Mouse (Mus musculus): ENCODE measurements around the gene Parm1. TPM values are rescaled to one million over a fixed set of nuclear protein-coding genes. Genes with fewer than 3 reads are reported as not detected.

Parm1 gene
- polyA plus RNA-seq, 1 experiment from 2014 or later = 9.6 TPM

GRCm38 (mm10) chr5:91561394-91561793 is 44.0 kb downstream of the Parm1 start:
- H3K27me3 ChIP-seq (replicated peaks; ENCODE audit: control insufficient read depth, insufficient read depth, low read length) = no peaks in the 10 kb centered on the region
- no peaks in the 10 kb centered on the region for H3K9me3 ChIP-seq (ENCODE audit: control insufficient read depth, low read length)
- no peak overlapping the region for H3K9ac ChIP-seq (ENCODE audit: low read depth, low read length)
- WGBS = 83% methylated on average over 3 of the region's 3 CpGs
- no peaks in the 10 kb centered on the region for H3K4me1 ChIP-seq (replicated peaks; ENCODE audit: control insufficient read depth, insufficient read depth, low read length)
- DNase-seq (ENCODE audit: low spot score) (no peak), ATAC-seq (replicated peaks; ENCODE audit: low FRiP score) (no peak)
- no peaks in the 10 kb centered on the region for H3K36me3 ChIP-seq (ENCODE audit: control insufficient read depth, insufficient read depth, low read length)
- no peak overlapping the region for H3K4me3 ChIP-seq (ENCODE audit: low read depth, low read length)
- no peak overlapping the region for H3K27ac ChIP-seq (ENCODE audit: low read depth, low read length)
- no peak overlapping the region for H3K4me2 ChIP-seq

- Histone ChIP-seq H3K4me2 (no peak overlapping the region), H3K9me3 (ENCODE audit: control insufficient read depth, low read length) (no peaks in the 10 kb centered on the region), H3K36me3 (ENCODE audit: control insufficient read depth, insufficient read depth, low read length) (no peaks in the 10 kb centered on the region), H3K27me3 (replicated peaks; ENCODE audit: control insufficient read depth, insufficient read depth, low read length) (no peaks in the 10 kb centered on the region), H3K27ac (ENCODE audit: low read depth, low read length) (no peak overlapping the region), H3K4me3 (ENCODE audit: low read depth, low read length) (no peak overlapping the region), H3K4me1 (replicated peaks; ENCODE audit: control insufficient read depth, insufficient read depth, low read length) (no peaks in the 10 kb centered on the region), H3K9ac (ENCODE audit: low read depth, low read length) (no peak overlapping the region)
- DNase-seq (ENCODE audit: low spot score) (no peak), ATAC-seq (replicated peaks; ENCODE audit: low FRiP score) (no peak)
- WGBS = 77% methylated on average over 7 of the region's 7 CpGs
These were observed 45.1 kb downstream of the Parm1 start for GRCm38 (mm10) chr5:91562486-91562885.

GRCm38 (mm10) chr5:91564054-91564453 is 46.6 kb downstream of the Parm1 start:
- Histone ChIP-seq H3K36me3 (ENCODE audit: control insufficient read depth, insufficient read depth, low read length) (no peaks in the 10 kb centered on the region), H3K4me3 (ENCODE audit: low read depth, low read length) (no peak overlapping the region), H3K9ac (ENCODE audit: low read depth, low read length) (no peak overlapping the region), H3K27ac (ENCODE audit: low read depth, low read length) (no peak overlapping the region), H3K9me3 (ENCODE audit: control insufficient read depth, low read length) (no peaks in the 10 kb centered on the region), H3K4me1 (replicated peaks; ENCODE audit: control insufficient read depth, insufficient read depth, low read length) (no peaks in the 10 kb centered on the region), H3K27me3 (replicated peaks; ENCODE audit: control insufficient read depth, insufficient read depth, low read length) (no peaks in the 10 kb centered on the region), H3K4me2 (no peak overlapping the region)
- WGBS = 71% methylated on average over 3 of the region's 3 CpGs
- DNase-seq (ENCODE audit: low spot score) (no peak), ATAC-seq (replicated peaks; ENCODE audit: low FRiP score) (no peak)

GRCm38 (mm10) chr5:91565458-91565857 is 48.0 kb downstream of the Parm1 start:
- Histone ChIP-seq H3K4me1 (replicated peaks; ENCODE audit: control insufficient read depth, insufficient read depth, low read length) (no peaks in the 10 kb centered on the region), H3K9me3 (ENCODE audit: control insufficient read depth, low read length) (no peaks in the 10 kb centered on the region), H3K36me3 (ENCODE audit: control insufficient read depth, insufficient read depth, low read length) (no peaks in the 10 kb centered on the region), H3K4me3 (ENCODE audit: low read depth, low read length) (no peak overlapping the region), H3K27me3 (replicated peaks; ENCODE audit: control insufficient read depth, insufficient read depth, low read length) (no peaks in the 10 kb centered on the region), H3K9ac (ENCODE audit: low read depth, low read length) (no peak overlapping the region), H3K4me2 (no peak overlapping the region), H3K27ac (ENCODE audit: low read depth, low read length) (no peak overlapping the region)
- no peak for ATAC-seq (replicated peaks; ENCODE audit: low FRiP score)
- no peak for DNase-seq (ENCODE audit: low spot score)
- WGBS = 86% methylated on average over 3 of the region's 3 CpGs

DNA sequence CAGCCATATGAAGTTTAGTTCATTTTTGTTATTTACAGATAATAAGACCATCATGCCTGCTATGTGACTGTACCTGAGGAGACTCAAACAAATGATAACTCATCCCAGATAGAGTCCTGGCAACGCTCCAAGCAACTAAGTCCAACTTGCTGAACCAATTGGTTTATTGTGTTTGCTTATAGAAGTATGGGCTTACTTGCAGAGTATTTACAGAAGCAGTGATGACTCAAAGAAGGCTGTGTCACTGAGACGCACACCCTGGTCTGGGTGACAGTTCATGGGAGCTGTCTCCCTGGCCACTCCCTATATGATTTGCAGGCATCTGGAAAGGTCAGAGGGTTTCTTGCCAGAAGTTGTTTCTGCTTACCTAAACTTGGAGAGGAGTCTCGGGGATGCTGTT is 49.2 kb downstream of the Parm1 start:
- no peak for DNase-seq (ENCODE audit: low spot score)
- 65% methylated on average over 3 of the region's 3 CpGs for WGBS
- Histone ChIP-seq H3K36me3 (ENCODE audit: control insufficient read depth, insufficient read depth, low read length) (no peaks in the 10 kb centered on the region), H3K27ac (ENCODE audit: low read depth, low read length) (no peak overlapping the region), H3K27me3 (replicated peaks; ENCODE audit: control insufficient read depth, insufficient read depth, low read length) (no peaks in the 10 kb centered on the region), H3K9ac (ENCODE audit: low read depth, low read length) (no peak overlapping the region), H3K4me2 (no peak overlapping the region), H3K4me1 (replicated peaks; ENCODE audit: control insufficient read depth, insufficient read depth, low read length) (no peaks in the 10 kb centered on the region), H3K4me3 (ENCODE audit: low read depth, low read length) (no peak overlapping the region), H3K9me3 (ENCODE audit: control insufficient read depth, low read length) (no peaks in the 10 kb centered on the region)
- ATAC-seq (replicated peaks; ENCODE audit: low FRiP score) = no peak

DNA sequence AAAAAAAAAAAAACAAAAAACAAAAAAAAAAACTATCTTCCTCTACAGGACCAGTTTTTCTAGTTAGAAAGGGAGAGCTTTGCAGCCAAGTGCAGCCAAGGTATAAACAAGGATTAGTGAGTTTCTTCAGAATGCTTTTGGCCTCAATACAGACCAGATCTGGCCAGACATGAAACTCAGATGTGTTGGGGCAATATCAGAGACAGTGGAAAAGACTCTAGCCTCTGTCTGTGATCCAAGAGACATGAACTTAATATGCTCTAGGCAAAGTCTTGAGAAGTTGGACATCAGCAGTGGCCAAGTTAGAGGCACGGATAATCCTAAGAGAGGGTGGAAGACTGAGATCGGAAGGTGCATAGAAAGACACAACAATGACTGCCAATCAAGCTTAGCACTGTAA is 56.8 kb downstream of the Parm1 start:
- no peak overlapping the region for H3K4me2 ChIP-seq
- ATAC-seq (replicated peaks; ENCODE audit: low FRiP score) = no peak
- no peaks in the 10 kb centered on the region for H3K4me1 ChIP-seq (replicated peaks; ENCODE audit: control insufficient read depth, insufficient read depth, low read length)
- DNase-seq (ENCODE audit: low spot score) = no peak
- no peaks in the 10 kb centered on the region for H3K27me3 ChIP-seq (replicated peaks; ENCODE audit: control insufficient read depth, insufficient read depth, low read length)
- WGBS = 86% methylated on average over 2 of the region's 2 CpGs
- no peak overlapping the region for H3K27ac ChIP-seq (ENCODE audit: low read depth, low read length)
- H3K9me3 ChIP-seq (ENCODE audit: control insufficient read depth, low read length) = no peaks in the 10 kb centered on the region
- H3K9ac ChIP-seq (ENCODE audit: low read depth, low read length) = no peak overlapping the region
- no peak overlapping the region for H3K4me3 ChIP-seq (ENCODE audit: low read depth, low read length)
- no peaks in the 10 kb centered on the region for H3K36me3 ChIP-seq (ENCODE audit: control insufficient read depth, insufficient read depth, low read length)

- no peaks in the 10 kb centered on the region for H3K36me3 ChIP-seq (ENCODE audit: control insufficient read depth, insufficient read depth, low read length)
- no peak overlapping the region for H3K9ac ChIP-seq (ENCODE audit: low read depth, low read length)
- H3K4me3 ChIP-seq (ENCODE audit: low read depth, low read length) = no peak overlapping the region
- H3K9me3 ChIP-seq (ENCODE audit: control insufficient read depth, low read length) = no peaks in the 10 kb centered on the region
- DNase-seq (ENCODE audit: low spot score) = no peak
- no peaks in the 10 kb centered on the region for H3K27me3 ChIP-seq (replicated peaks; ENCODE audit: control insufficient read depth, insufficient read depth, low read length)
- H3K4me2 ChIP-seq = no peak overlapping the region
- H3K27ac ChIP-seq (ENCODE audit: low read depth, low read length) = no peak overlapping the region
- no peak for ATAC-seq (replicated peaks; ENCODE audit: low FRiP score)
- no peaks in the 10 kb centered on the region for H3K4me1 ChIP-seq (replicated peaks; ENCODE audit: control insufficient read depth, insufficient read depth, low read length)
- 85% methylated on average over 7 of the region's 7 CpGs for WGBS
These were observed 61.5 kb downstream of the Parm1 start for GRCm38 (mm10) chr5:91578924-91579323.

DNA sequence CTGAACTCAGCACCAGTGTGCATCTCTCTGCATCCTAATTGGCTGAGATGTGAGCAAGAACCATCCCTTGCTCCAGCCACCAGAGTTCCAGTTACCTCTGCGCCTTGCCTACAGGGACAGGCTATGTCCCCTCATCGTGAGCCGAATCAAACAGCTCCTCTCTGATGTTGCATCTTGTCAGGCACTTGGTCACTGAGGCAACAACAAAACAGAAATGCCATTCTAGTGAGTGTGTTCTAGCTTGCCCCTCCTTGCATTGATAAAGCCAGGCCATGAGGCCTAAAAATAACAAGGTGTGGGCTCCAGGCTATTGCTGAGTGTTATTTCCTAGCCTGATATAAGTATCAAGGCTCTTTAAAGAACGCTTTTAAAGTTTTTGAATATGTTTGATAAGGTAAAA is 64.4 kb downstream of the Parm1 start:
- no peak for ATAC-seq (replicated peaks; ENCODE audit: low FRiP score)
- 91% methylated on average over 4 of the region's 4 CpGs for WGBS

DNA sequence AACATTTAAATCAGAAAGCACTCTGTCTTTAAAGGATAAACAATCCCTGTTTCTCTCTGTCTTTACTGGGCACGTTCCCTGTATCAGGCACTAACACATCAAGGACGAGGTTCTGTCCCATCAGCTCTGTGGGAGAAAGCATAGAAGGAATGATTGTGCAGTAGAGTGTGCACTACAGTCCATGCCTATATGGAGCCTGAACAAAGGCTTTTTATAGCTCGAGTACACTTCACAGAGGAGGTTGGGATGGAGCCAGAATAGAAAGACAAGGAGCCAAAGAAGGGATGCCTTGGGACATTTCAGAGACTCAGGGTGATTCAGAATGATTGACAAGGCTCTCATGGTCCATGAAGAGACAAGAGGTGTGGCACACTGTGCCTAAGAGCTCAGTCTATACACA is 68.8 kb downstream of the Parm1 start:
- Histone ChIP-seq H3K4me3 (ENCODE audit: low read depth, low read length) (no peak overlapping the region), H3K36me3 (ENCODE audit: control insufficient read depth, insufficient read depth, low read length) (no peaks in the 10 kb centered on the region), H3K4me1 (replicated peaks; ENCODE audit: control insufficient read depth, insufficient read depth, low read length) (no peaks in the 10 kb centered on the region), H3K9ac (ENCODE audit: low read depth, low read length) (no peak overlapping the region), H3K9me3 (ENCODE audit: control insufficient read depth, low read length) (no peaks in the 10 kb centered on the region), H3K27ac (ENCODE audit: low read depth, low read length) (no peak overlapping the region), H3K4me2 (no peak overlapping the region), H3K27me3 (replicated peaks; ENCODE audit: control insufficient read depth, insufficient read depth, low read length) (no peaks in the 10 kb centered on the region)
- 75% methylated on average over 3 of the region's 3 CpGs for WGBS
- ATAC-seq (replicated peaks; ENCODE audit: low FRiP score) = no peak
- DNase-seq (ENCODE audit: low spot score) = no peak

More for the DNA sequence above, 64.4 kb downstream of the Parm1 start:
- Histone ChIP-seq H3K27ac (ENCODE audit: low read depth, low read length) (no peak overlapping the region), H3K9ac (ENCODE audit: low read depth, low read length) (no peak overlapping the region), H3K9me3 (ENCODE audit: control insufficient read depth, low read length) (no peaks in the 10 kb centered on the region), H3K4me2 (no peak overlapping the region), H3K36me3 (ENCODE audit: control insufficient read depth, insufficient read depth, low read length) (no peaks in the 10 kb centered on the region), H3K27me3 (replicated peaks; ENCODE audit: control insufficient read depth, insufficient read depth, low read length) (no peaks in the 10 kb centered on the region), H3K4me1 (replicated peaks; ENCODE audit: control insufficient read depth, insufficient read depth, low read length) (no peaks in the 10 kb centered on the region), H3K4me3 (ENCODE audit: low read depth, low read length) (no peak overlapping the region)
- no peak for DNase-seq (ENCODE audit: low spot score)

All from liver, embryonic 11.5 days (tissue).